Mouse (Mus musculus): Measurements from ENCODE around the gene Aebp1. TPM values are rescaled to one million over a fixed set of nuclear protein-coding genes. Genes with fewer than 3 reads are reported as not detected.

Gene Aebp1
- polyA plus RNA-seq, 1 experiment from 2014 or later = 21.4 TPM

- no peaks in the 10 kb centered on the region for H3K9me3 ChIP-seq (replicated peaks; ENCODE audit: control insufficient read depth, low read length)
- WGBS (ENCODE audit: insufficient replicate concordance) = 78% methylated on average over 2 of the region's 2 CpGs
- no peak overlapping the region for H3K27ac ChIP-seq (ENCODE audit: low read depth, low read length)
- ATAC-seq (replicated peaks; ENCODE audit: insufficient number of reproducible peaks, low FRiP score, low TSS enrichment) = no peak
- no peaks in the 10 kb centered on the region for H3K36me3 ChIP-seq (ENCODE audit: control insufficient read depth, insufficient read depth, low read length)
- no peak overlapping the region for H3K4me2 ChIP-seq
- no peaks in the 10 kb centered on the region for H3K27me3 ChIP-seq (ENCODE audit: control insufficient read depth, insufficient read depth, low read length)
- no peak overlapping the region for H3K9ac ChIP-seq (ENCODE audit: low read depth, low read length)
- H3K4me1 ChIP-seq (ENCODE audit: control insufficient read depth, insufficient read depth, low read length) = peaks cover 16% of the 10 kb centered on the region
- H3K4me3 ChIP-seq (ENCODE audit: low read depth, low read length) = no peak overlapping the region
Observed at GRCm38 (mm10) chr11:5849316-5849715, 12.4 kb upstream of the Aebp1 start.

- 49% methylated on average over 5 of the region's 5 CpGs for WGBS (ENCODE audit: insufficient replicate concordance)
- H3K36me3 ChIP-seq (ENCODE audit: control insufficient read depth, insufficient read depth, low read length) = no peaks in the 10 kb centered on the region
- no peak for ATAC-seq (replicated peaks; ENCODE audit: insufficient number of reproducible peaks, low FRiP score, low TSS enrichment)
- H3K9me3 ChIP-seq (replicated peaks; ENCODE audit: control insufficient read depth, low read length) = no peaks in the 10 kb centered on the region
- no peak overlapping the region for H3K27ac ChIP-seq (ENCODE audit: low read depth, low read length)
- H3K27me3 ChIP-seq (ENCODE audit: control insufficient read depth, insufficient read depth, low read length) = no peaks in the 10 kb centered on the region
- no peak overlapping the region for H3K4me3 ChIP-seq (ENCODE audit: low read depth, low read length)
- no peak overlapping the region for H3K9ac ChIP-seq (ENCODE audit: low read depth, low read length)
- no peak overlapping the region for H3K4me2 ChIP-seq
- H3K4me1 ChIP-seq (ENCODE audit: control insufficient read depth, insufficient read depth, low read length) = peaks cover 16% of the 10 kb centered on the region
Observed at GRCm38 (mm10) chr11:5850452-5850851, 11.3 kb upstream of the Aebp1 start.

GRCm38 (mm10) chr11:5851021-5851736, 10.6 kb upstream of the Aebp1 start:
- H3K36me3 ChIP-seq (ENCODE audit: control insufficient read depth, insufficient read depth, low read length) = no peaks in the 10 kb centered on the region
- ATAC-seq (replicated peaks; ENCODE audit: insufficient number of reproducible peaks, low FRiP score, low TSS enrichment) = no peak
- no peak overlapping the region for H3K9ac ChIP-seq (ENCODE audit: low read depth, low read length)
- H3K27me3 ChIP-seq (ENCODE audit: control insufficient read depth, insufficient read depth, low read length) = no peaks in the 10 kb centered on the region
- H3K4me1 ChIP-seq (ENCODE audit: control insufficient read depth, insufficient read depth, low read length) = peaks cover 22% of the 10 kb centered on the region
- H3K27ac ChIP-seq (ENCODE audit: low read depth, low read length) = peak overlapping the region; percentile 35; the same call in 1 of the 2 replicates
- H3K4me2 ChIP-seq = no peak overlapping the region
- H3K4me3 ChIP-seq (ENCODE audit: low read depth, low read length) = no peak overlapping the region
- no peaks in the 10 kb centered on the region for H3K9me3 ChIP-seq (replicated peaks; ENCODE audit: control insufficient read depth, low read length)
- 57% methylated on average over 4 of the region's 4 CpGs for WGBS (ENCODE audit: insufficient replicate concordance)

GRCm38 (mm10) chr11:5852314-5852713, 9.4 kb upstream of the Aebp1 start:
- Histone ChIP-seq H3K9me3 (replicated peaks; ENCODE audit: control insufficient read depth, low read length) (no peaks in the 10 kb centered on the region), H3K27ac (ENCODE audit: low read depth, low read length) (no peak overlapping the region), H3K27me3 (ENCODE audit: control insufficient read depth, insufficient read depth, low read length) (no peaks in the 10 kb centered on the region), H3K4me1 (ENCODE audit: control insufficient read depth, insufficient read depth, low read length) (peaks cover 25% of the 10 kb centered on the region), H3K36me3 (ENCODE audit: control insufficient read depth, insufficient read depth, low read length) (no peaks in the 10 kb centered on the region), H3K4me2 (no peak overlapping the region), H3K4me3 (ENCODE audit: low read depth, low read length) (no peak overlapping the region), H3K9ac (ENCODE audit: low read depth, low read length) (no peak overlapping the region)
- no peak for ATAC-seq (replicated peaks; ENCODE audit: insufficient number of reproducible peaks, low FRiP score, low TSS enrichment)
- 17% methylated on average over 1 of the region's 1 CpGs for WGBS (ENCODE audit: insufficient replicate concordance)

- 0 out of 2 replicates have a peak, but pooled peaks cover 2% of the 10 kb centered on the region for H3K27me3 ChIP-seq (ENCODE audit: control insufficient read depth, insufficient read depth, low read length)
- H3K36me3 ChIP-seq (ENCODE audit: control insufficient read depth, insufficient read depth, low read length) = no peaks in the 10 kb centered on the region
- H3K9ac ChIP-seq (ENCODE audit: low read depth, low read length) = no peak overlapping the region
- H3K4me2 ChIP-seq = no peak overlapping the region
- no peak for ATAC-seq (replicated peaks; ENCODE audit: insufficient number of reproducible peaks, low FRiP score, low TSS enrichment)
- no peak overlapping the region for H3K4me3 ChIP-seq (ENCODE audit: low read depth, low read length)
- H3K9me3 ChIP-seq (replicated peaks; ENCODE audit: control insufficient read depth, low read length) = peaks cover 4% of the 10 kb centered on the region
- peaks cover 25% of the 10 kb centered on the region for H3K4me1 ChIP-seq (ENCODE audit: control insufficient read depth, insufficient read depth, low read length)
- no peak overlapping the region for H3K27ac ChIP-seq (ENCODE audit: low read depth, low read length)
Observed at GRCm38 (mm10) chr11:5855481-5855880, 6.3 kb upstream of the Aebp1 start.

GRCm38 (mm10) chr11:5855902-5856301, 5.8 kb upstream of the Aebp1 start:
- Histone ChIP-seq H3K27ac (ENCODE audit: low read depth, low read length) (no peak overlapping the region), H3K4me1 (ENCODE audit: control insufficient read depth, insufficient read depth, low read length) (peaks cover 25% of the 10 kb centered on the region), H3K36me3 (ENCODE audit: control insufficient read depth, insufficient read depth, low read length) (no peaks in the 10 kb centered on the region), H3K9me3 (replicated peaks; ENCODE audit: control insufficient read depth, low read length) (peaks cover 4% of the 10 kb centered on the region), H3K9ac (ENCODE audit: low read depth, low read length) (peak overlapping the region; percentile 43; the same call in 1 of the 2 replicates), H3K4me3 (ENCODE audit: low read depth, low read length) (no peak overlapping the region), H3K27me3 (ENCODE audit: control insufficient read depth, insufficient read depth, low read length) (peaks cover 2% of the 10 kb centered on the region; the same call in 1 of the 2 replicates), H3K4me2 (no peak overlapping the region)
- WGBS (ENCODE audit: insufficient replicate concordance) = 36% methylated on average over 7 of the region's 7 CpGs
- ATAC-seq (replicated peaks; ENCODE audit: insufficient number of reproducible peaks, low FRiP score, low TSS enrichment) = no peak

- H3K27ac ChIP-seq (ENCODE audit: low read depth, low read length) = no peak overlapping the region
- H3K4me2 ChIP-seq = no peak overlapping the region
- H3K9me3 ChIP-seq (replicated peaks; ENCODE audit: control insufficient read depth, low read length) = peaks cover 4% of the 10 kb centered on the region
- no peak overlapping the region for H3K4me3 ChIP-seq (ENCODE audit: low read depth, low read length)
- no peak for ATAC-seq (replicated peaks; ENCODE audit: insufficient number of reproducible peaks, low FRiP score, low TSS enrichment)
- no peak overlapping the region for H3K9ac ChIP-seq (ENCODE audit: low read depth, low read length)
- H3K36me3 ChIP-seq (ENCODE audit: control insufficient read depth, insufficient read depth, low read length) = no peaks in the 10 kb centered on the region
- peaks cover 26% of the 10 kb centered on the region for H3K4me1 ChIP-seq (ENCODE audit: control insufficient read depth, insufficient read depth, low read length)
- peaks cover 5% of the 10 kb centered on the region; the same call in 1 of the 2 replicates for H3K27me3 ChIP-seq (ENCODE audit: control insufficient read depth, insufficient read depth, low read length)
- 66% methylated on average over 8 of the region's 8 CpGs for WGBS (ENCODE audit: insufficient replicate concordance)
Observed at GRCm38 (mm10) chr11:5856479-5857130, 5.1 kb upstream of the Aebp1 start.

- ATAC-seq (replicated peaks; ENCODE audit: insufficient number of reproducible peaks, low FRiP score, low TSS enrichment) = no peak
- H3K4me3 ChIP-seq (ENCODE audit: low read depth, low read length) = no peak overlapping the region
- H3K4me2 ChIP-seq = no peak overlapping the region
- peaks cover 4% of the 10 kb centered on the region for H3K9me3 ChIP-seq (replicated peaks; ENCODE audit: control insufficient read depth, low read length)
- WGBS (ENCODE audit: insufficient replicate concordance) = 77% methylated on average over 1 of the region's 1 CpGs
- no peak overlapping the region for H3K9ac ChIP-seq (ENCODE audit: low read depth, low read length)
- peaks cover 5% of the 10 kb centered on the region; the same call in 1 of the 2 replicates for H3K27me3 ChIP-seq (ENCODE audit: control insufficient read depth, insufficient read depth, low read length)
- no peaks in the 10 kb centered on the region for H3K36me3 ChIP-seq (ENCODE audit: control insufficient read depth, insufficient read depth, low read length)
- H3K4me1 ChIP-seq (ENCODE audit: control insufficient read depth, insufficient read depth, low read length) = peaks cover 26% of the 10 kb centered on the region
- no peak overlapping the region for H3K27ac ChIP-seq (ENCODE audit: low read depth, low read length)
Observed at GRCm38 (mm10) chr11:5858723-5859122, 3.0 kb upstream of the Aebp1 start.
